Mouse (Mus musculus) gastrocnemius, adult 2 months (tissue): ENCODE results near the gene Erp27. TPM values are rescaled to one million over a fixed set of nuclear protein-coding genes. Genes with fewer than 3 reads are reported as not detected.
"Not testable (repeated sequence)": the region's sequence is repeated elsewhere in the genome, so short reads cannot be mapped to it uniquely, and the experiment has no call there.

Experiments used
- DNase-seq: peaks from one replicate; pipeline ENCODE4 v3.0.0; 2022
- H3K27ac ChIP-seq: fragments of 200-600 bp; 2 replicates; pipeline ENCODE4 v1.8.1; 2022; ENCODE audit warnings: mild to moderate bottlenecking
- H3K4me3 ChIP-seq: fragments of 200-600 bp; 2 replicates; pipeline ENCODE4 v1.8.1; 2022; ENCODE audit warnings: mild to moderate bottlenecking, moderate library complexity
- CTCF ChIP-seq: fragments of 200-600 bp; IDR thresholded peaks from 2 replicates; pipeline ENCODE4 v1.8.1; 2022; ENCODE audit warnings: antibody characterized with exemption, mild to moderate bottlenecking, moderate library complexity
- intact Hi-C: fragments of 180-260 bp; cut with DNase I; formaldehyde crosslinking; loops from one replicate; pipeline ENCODE4 v1.15.1; 2025
- total RNA-seq, 2 experiments: library from RNA; stranded (reverse); gene quantifications; 2 replicates each; pipeline ENCODE4 v1.2.3; 2021

The Erp27 gene
- total RNA-seq, 2 experiments from 2014 or later, result 0.20 TPM; not detected in 1

DNA sequence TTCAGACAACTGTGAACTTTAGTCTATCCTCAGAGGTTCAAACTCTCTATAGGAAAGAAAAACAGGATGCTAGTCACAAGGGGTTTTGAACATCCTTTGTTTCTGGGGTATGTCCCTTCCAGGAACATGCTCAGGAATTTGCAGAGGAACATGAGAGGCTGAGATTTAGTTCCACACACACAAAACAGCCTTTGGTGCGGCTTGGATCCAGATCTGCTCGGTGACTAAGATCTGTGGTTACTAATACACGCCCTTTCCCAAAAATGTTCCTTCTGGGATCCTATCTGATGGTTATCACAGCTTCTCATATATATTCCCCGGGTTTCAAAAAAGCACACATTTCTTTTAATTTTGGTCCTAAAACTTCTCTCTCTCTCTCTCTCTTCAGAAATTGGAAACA is 24.2 kb downstream of the Erp27 start:
- TF ChIP-seq CTCF, result no peak
- H3K27ac ChIP-seq, result peak overlapping the region; percentile 75
- intact Hi-C loops, result no loop called here
- no peak overlapping the region for H3K4me3 ChIP-seq
- DNase-seq, result peak; percentile 53

DNA sequence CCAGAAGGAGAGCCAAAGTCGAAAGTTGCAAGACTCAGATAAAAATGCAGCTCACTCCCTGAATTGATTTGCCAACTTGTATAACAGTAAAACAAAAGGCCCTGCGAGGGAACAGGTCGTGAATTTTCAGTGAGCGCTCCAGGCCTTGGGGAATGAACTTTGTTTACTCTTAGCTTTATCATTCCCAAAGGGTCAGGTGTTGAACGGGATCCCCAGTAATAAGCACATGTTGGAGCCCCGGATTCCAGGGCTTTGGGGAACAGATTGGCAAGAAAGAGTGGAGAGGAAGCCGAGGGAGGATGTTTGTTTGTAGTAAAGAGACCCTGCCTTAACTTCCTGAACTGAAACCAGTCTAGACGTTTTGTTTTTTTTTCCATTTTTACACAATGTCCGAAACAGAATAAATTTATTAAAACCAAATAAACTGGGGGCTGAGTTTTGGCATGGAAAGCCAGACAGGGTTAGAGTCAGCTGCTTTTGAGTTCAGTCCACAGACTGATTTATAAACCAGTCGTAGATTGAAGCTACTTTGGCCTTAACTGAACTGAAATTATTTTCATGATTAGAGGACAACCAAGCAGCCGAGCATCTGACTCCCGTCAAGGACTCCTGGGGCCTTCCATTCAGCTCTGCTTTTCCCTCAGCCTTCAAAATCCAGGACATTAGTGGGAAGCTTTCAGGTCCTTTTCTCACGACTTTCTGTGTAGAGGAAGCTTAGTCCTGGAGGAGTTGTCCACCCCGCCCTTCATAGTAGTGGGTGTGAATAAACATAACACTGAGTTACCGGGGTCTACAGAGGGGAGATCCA is 27.2 kb downstream of the Erp27 start:
- Histone ChIP-seq H3K4me3 (no peak overlapping the region), H3K27ac (peak overlapping the region; percentile 72)
- DNase-seq, result no peak
- TF ChIP-seq CTCF, result no peak
- intact Hi-C loops, result no loop called here

DNA sequence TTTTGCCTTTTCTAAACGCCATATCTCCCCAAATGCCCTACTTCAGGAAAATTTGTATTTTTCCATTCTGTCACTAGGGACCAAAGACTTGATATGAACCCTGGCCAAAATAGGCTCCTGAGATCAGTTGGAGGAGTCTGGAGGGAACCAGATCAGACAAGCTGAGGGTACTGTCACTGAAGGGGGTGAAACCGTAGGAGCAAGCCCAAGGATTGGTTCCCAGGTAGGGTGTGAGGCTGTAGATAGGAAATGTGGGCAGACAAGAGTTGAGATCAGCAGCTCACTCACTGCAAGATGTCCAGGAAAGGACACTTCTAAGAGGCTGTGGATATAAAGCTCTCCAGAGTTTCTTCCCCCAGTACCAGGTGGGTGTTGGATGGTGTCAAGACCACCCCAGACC is 30.0 kb downstream of the Erp27 start:
- Histone ChIP-seq H3K27ac (peak overlapping the region; percentile 72), H3K4me3 (peak overlapping the region; percentile 15; the same call in 1 of the 2 replicates)
- no peak for TF ChIP-seq CTCF
- no peak for DNase-seq
- intact Hi-C loops, result no loop called here

DNA sequence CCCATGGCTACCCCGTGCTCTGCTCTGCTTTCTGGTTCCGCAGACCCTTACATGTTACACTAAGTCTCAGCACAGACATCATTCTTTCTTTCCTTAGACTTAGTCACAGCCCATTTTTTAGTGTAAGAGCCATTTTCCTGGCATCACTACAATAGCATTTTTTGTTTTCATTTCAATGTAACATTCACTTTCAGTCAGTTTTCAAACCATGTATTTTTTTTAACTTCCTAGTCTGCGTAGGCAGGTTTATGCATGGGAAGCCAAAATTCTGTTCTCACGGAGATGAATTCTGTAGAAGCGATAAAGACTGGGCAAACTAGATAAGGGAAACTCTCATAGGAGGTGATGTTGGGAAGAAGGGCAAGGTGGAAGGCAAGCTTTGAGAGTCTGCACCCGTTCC is 32.4 kb downstream of the Erp27 start:
- H3K4me3 ChIP-seq, result no peak overlapping the region
- DNase-seq, result no peak
- intact Hi-C loops, result no loop called here
- TF ChIP-seq CTCF, result no peak
- H3K27ac ChIP-seq, result no peak overlapping the region

DNA sequence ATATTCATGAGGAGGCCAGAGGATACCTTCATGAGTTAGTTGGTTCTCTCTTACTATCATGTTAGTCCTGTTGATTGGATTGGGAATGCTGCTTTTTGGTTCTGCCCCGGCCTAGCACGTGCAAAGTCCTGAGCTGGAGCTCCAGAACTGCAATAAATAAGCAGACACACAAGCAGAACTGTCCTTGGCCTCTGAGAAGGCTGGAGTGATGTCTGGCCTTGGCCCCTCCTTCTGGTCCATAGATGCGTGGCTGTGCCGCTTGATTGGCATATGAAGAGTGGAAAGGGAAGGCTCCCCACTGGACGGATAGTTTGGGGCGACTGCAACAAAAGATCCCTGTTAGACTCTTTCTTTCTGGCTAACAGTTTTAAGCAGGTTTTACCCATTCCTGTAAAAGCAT is 32.9 kb downstream of the Erp27 start:
- H3K4me3 ChIP-seq, result no peak overlapping the region
- no peak for TF ChIP-seq CTCF
- DNase-seq, result no peak
- H3K27ac ChIP-seq, result no peak overlapping the region
- intact Hi-C loops, result no loop called here

DNA sequence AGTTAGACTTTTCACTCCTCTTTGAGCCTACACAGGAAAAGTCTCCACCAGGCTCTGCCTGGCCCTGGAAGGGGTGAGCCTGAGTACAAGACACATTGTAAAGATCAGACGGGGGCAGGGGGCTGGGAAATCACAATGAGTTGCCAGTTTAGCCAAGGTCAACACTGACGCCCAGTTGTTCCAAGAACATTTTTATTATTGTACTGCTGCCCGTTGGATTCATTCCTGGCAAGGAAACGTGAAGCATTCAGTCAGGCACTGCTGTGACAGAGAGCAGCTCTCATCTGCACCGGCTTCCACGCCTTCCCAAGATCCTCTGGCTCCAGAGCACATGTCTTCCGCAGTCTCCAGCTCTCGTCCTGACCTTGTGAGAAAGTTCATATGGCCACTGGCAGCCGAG is 34.1 kb downstream of the Erp27 start:
- no peak for TF ChIP-seq CTCF
- intact Hi-C loops, result no loop called here

DNA sequence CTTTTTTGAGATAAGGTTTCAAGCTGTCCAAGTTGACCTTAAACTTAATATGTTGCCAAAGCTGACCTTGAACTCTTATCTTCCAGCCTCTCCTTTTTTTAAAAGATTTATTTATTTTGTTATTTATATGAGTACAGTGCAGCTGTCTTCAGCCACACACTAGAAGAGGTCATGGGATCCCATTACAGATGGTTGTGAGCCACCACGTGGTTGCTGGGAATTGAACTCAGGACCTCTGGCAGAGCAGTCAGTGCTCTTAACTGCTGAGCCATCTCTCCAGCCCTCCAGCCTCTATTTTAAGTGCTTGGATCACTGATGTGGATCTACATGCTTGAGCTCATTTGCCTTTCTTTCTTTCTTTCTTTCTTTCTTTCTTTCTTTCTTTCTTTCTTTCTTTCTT is 37.2 kb downstream of the Erp27 start:
- H3K4me3 ChIP-seq, intact Hi-C loops, DNase-seq, H3K27ac ChIP-seq: not testable (repeated sequence)

More for the DNA sequence above, 34.1 kb downstream of the Erp27 start:
- peak overlapping the region; percentile 67 for H3K27ac ChIP-seq
- no peak overlapping the region for H3K4me3 ChIP-seq
- peak; percentile 40 for DNase-seq

DNA sequence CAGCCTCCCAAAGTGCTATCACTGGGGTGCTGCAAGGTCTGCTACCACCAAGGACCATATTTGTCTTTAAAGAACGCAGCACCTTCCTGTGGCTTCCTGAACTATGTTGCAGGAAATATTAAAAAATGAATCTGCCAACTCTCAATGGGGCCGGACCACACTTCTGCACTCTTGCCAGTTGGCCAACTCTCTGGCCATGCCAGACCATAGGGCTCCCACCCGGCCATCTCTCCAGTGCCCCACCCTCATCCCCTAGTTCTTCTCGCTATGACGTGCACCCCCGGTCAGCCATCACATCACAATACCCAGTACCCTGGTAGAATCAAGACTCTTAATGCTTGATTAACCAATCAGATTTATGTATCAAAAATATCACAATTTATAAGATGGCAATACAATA is 38.0 kb downstream of the Erp27 start:
- DNase-seq, result no peak
- no peak overlapping the region for H3K27ac ChIP-seq
- H3K4me3 ChIP-seq, result no peak overlapping the region
- intact Hi-C loops, result no loop called here
- no peak for TF ChIP-seq CTCF

DNA sequence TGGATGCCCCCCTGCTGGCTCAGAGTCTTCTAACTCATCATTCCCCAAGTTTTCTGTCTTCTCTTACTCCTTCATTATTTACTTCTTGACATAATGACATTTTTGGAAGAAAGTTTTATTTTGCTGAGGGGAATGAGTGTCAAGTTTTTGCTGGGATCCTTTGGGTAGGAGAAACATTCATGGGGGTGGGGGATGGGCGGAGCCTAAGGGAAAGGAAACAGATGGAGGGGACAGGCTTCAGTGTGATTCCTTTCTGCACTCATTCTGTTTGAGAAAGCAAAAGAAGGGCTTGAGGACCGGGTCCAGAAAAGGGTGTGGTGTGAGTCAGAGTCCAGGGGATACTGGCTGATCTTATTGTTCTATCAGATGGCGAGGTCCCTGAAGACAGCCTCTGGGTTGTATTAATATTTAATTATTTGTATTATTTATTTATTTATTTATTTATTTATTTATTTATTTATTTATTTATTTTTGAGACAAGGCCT is 38.5 kb downstream of the Erp27 start:
- TF ChIP-seq CTCF, result no peak
- no peak overlapping the region for H3K4me3 ChIP-seq
- peak; percentile 30 for DNase-seq
- H3K27ac ChIP-seq, result no peak overlapping the region
- intact Hi-C loops, result no loop called here

DNA sequence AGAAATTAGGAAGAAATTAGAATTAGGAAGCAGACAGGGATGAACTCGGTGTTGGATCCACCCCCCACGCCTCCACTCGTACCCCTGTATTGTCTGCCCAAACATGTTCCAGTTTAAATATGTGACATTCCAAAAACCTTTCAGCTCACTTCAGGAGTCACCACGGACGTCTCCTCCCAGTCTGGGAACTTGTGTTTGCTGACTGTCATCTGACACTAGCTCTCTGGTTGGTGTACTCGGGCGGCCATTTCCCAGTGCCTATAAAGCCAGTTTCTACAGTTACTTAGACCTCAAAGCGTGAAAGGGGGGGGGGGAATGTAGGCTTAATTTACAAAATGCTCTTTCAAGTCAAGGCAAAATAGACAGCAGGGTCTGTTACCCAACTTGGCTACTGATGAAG is 40.3 kb downstream of the Erp27 start:
- H3K27ac ChIP-seq, result no peak overlapping the region
- no peak for DNase-seq
- TF ChIP-seq CTCF, result no peak
- no peak overlapping the region for H3K4me3 ChIP-seq
- intact Hi-C loops, result no loop called here

DNA sequence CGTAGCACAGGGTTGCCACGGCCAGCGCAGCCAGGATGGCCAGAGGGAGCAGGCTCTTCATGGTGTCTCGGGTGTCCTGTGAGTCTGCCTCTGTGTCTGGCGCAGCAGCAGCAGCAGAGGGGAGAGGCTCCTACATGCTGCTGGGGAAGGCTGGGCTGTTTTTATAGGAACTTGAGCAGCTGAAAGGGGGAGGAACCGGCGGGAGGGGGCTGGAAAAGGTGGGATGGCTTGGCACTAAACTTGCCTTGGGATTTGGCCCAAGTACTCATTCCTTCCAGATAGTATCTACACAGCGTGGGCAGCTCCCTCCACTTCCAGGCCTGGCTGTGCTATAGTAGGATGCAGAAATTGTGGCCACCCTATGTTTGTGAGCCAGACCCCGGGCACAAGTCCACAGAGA is 46.3 kb downstream of the Erp27 start, which contains the start of gene Mgp:
TSS of gene Mgp (minus strand) at position 154 of the 400 bp plus-strand sequence.
- peak within 1 kb of the TSS; percentile 78 for H3K27ac ChIP-seq
- intact Hi-C loops, result no loop called here
- H3K4me3 ChIP-seq, result peak within 1 kb of the TSS; percentile 68
- DNase-seq, result peak; percentile 44
- TF ChIP-seq CTCF, result no peak

DNA sequence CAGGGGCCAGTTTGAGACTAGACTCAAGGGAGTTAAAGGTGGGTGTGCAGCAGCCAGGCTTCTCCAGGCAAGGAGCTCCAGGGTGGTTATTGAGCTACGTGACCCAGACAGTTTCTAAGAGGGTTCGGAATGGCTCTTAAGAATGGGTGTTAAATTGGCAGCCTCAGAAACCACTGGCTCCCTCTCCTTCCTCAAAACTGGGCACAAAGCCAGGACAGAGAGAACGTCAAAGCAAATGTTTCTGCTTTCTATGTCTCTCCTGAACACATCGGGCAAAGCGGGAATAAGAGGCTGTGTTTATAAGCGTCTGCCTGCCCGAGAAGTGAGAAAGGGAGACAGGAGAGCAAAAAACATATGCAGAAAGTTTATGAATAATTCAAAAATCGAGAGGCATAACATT is 47.4 kb downstream of the Erp27 start:
- peak overlapping the region; percentile 68 for H3K4me3 ChIP-seq
- intact Hi-C loops, result no loop called here
- peak overlapping the region; percentile 78 for H3K27ac ChIP-seq
- no peak for DNase-seq
- TF ChIP-seq CTCF, result no peak

DNA sequence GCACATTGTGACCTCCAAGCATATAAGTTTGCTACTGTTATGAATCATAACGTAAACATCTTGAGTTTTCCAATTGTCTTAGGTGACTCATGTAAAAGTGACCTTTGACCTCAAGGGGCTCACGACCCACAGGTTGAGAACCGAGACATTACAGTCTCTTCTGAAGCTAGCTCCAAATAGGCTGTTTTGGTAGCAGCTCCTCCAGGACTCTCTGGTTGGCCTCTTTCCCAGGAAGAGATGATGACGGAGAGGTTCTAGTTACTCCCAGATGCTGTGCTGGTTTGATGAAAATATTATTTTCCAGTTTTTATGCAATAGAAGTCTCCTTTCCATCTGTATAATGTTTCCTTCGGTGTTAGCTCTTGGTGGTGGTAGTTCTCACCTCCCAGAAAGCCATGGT is 53.1 kb downstream of the Erp27 start:
- intact Hi-C loops, result no loop called here
- no peak for TF ChIP-seq CTCF
- Histone ChIP-seq H3K27ac (peak overlapping the region; percentile 48; the same call in 1 of the 2 replicates), H3K4me3 (no peak overlapping the region)
- no peak for DNase-seq

DNA sequence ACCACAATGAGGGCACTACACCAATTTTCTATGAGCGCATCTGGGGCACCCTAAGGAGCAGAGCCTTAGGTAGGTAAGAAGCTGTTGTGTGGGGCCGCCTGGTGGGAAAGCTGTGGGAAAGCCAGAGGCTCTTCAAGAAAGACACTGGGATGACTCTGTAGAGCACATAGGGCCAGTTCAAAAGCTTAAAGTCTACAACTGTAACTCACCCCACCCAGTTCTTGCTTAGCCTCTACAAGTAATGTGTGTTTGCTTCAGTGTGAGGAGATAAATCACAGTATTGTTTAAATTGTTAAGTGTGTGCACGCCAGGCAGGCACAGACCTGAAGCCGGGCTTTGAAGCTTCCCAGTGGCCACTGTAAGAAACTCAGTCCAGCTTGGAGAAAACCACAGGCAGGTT is 55.8 kb downstream of the Erp27 start:
- intact Hi-C loops, result no loop called here
- no peak overlapping the region for H3K27ac ChIP-seq
- H3K4me3 ChIP-seq, result no peak overlapping the region
- no peak for DNase-seq
- TF ChIP-seq CTCF, result no peak
